Mouse (Mus musculus): Measurements from ENCODE around the gene Ankrd6. TPM values are rescaled to one million over a fixed set of nuclear protein-coding genes. Genes with fewer than 3 reads are reported as not detected.

Ankrd6 gene
- polyA plus RNA-seq, 1 experiment from 2014 or later, result 12.7 TPM

DNA sequence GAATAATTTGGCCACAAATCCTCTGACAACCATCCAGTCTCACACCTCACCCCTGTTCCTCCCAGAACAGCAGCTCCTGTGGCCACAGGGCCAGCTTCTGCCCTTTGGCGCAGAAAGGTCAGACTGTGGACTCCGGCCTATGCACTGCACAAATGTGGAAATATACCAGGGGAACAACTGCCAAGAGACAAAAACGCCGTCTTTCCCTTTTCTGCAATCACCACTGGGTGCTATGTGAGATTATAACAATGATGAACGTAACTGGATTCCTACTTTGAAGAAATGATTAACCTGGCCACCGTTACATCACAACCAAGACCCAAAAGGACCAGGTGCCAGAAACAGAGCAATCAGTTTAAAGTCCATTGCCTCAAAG, 85.8 kb downstream of the Ankrd6 start:
- WGBS, result 84% methylated on average over 6 of the region's 6 CpGs
- no peak for ATAC-seq (ENCODE audit: insufficient number of reproducible peaks, insufficient read depth, low FRiP score, low TSS enrichment)
- no peak overlapping the region for H3K27ac ChIP-seq
- no peaks in the 10 kb centered on the region for H3K27me3 ChIP-seq
- H3K4me1 ChIP-seq, result peaks cover 21% of the 10 kb centered on the region
- no peak overlapping the region for H3K4me3 ChIP-seq
- H3K9me3 ChIP-seq, result no peaks in the 10 kb centered on the region
- no peak overlapping the region for H3K4me2 ChIP-seq (replicated peaks)
- H3K9ac ChIP-seq, result no peak overlapping the region
- H3K36me3 ChIP-seq, result no peaks in the 10 kb centered on the region

DNA sequence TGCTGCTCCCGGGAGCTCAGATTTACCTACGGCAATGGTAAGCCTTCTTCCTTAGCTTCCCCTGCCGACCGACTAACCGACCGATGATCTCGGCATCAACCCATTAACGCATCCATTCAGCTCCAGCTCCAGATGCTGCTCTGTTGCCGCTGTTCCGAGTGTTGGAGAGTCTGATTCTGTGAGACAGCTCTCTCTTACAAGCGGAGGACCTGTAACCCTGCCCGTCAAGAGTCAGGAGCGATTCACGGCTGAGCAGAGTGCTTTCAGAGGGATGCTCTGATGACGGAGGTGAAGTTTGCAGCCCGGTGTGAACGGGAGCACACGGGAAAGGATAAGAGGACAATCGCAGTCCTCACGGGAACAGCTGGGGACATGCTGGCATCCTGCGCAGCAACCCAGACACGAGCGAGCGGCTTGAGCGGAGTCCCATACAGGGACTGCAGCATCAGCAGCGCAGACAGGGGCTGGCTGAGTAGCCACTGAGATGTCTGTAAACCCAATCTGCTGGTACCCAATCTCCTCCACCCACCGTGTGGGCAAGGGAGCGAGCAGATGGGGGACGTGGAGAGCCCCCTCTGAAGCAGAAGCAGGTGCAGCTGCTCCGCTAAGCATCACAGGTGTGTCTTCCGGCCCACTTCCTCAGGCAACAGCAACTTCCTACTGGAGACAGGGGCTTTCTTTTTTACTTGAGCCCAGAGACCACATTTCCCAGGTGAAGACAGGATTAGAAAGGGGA, 86.3 kb downstream of the Ankrd6 start:
- Histone ChIP-seq H3K27me3 (no peaks in the 10 kb centered on the region), H3K4me1 (peaks cover 21% of the 10 kb centered on the region), H3K4me3 (peak overlapping the region; percentile 11; the same call in 1 of the 2 replicates), H3K4me2 (replicated peaks) (peak overlapping the region; percentile 42), H3K9me3 (no peaks in the 10 kb centered on the region), H3K9ac (peak overlapping the region; percentile 36; the same call in 1 of the 2 replicates), H3K27ac (no peak overlapping the region; the same call in 1 of the 2 replicates), H3K36me3 (no peaks in the 10 kb centered on the region)
- ATAC-seq (ENCODE audit: insufficient number of reproducible peaks, insufficient read depth, low FRiP score, low TSS enrichment), result no peak
- 46% methylated on average over 31 of the region's 31 CpGs for WGBS

DNA sequence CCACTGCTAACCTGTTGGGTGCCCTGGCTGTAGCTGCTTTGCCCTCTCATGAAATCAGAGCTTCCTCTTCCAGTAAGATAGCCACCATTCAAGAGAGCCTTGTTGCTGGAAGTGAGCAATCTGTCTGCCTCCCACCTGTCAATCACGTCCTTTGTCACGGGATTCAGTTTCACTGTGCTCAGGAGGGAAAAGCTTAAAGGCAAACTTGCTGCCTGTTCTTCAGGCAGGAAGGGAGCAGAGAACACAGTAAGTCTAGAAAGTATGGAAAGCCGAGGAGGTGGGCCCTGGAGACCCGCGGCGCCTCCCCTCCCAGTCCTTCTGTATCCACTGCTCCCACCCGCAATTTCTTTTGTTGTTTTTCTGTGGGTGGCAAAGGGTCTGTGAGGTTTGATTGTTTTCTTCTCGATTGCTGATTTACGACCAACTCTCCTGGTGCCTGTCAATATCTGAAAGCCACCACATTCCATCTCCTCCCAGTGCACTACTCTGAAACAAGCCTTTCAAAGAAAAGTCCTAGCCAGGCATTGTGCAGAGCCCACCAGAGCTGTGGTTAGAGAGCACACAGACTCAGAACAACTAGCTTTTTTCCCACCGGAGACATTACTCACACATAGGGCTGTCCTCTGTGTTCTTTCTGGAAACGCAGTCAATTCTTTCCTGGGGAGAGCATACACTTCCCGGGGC, 87.1 kb downstream of the Ankrd6 start:
- Histone ChIP-seq H3K9me3 (no peaks in the 10 kb centered on the region), H3K27me3 (no peaks in the 10 kb centered on the region), H3K4me1 (peaks cover 21% of the 10 kb centered on the region), H3K4me2 (replicated peaks) (peak overlapping the region; percentile 42), H3K36me3 (no peaks in the 10 kb centered on the region), H3K9ac (no peak overlapping the region), H3K27ac (peak overlapping the region; percentile 41), H3K4me3 (peak overlapping the region; percentile 11; the same call in 1 of the 2 replicates)
- no peak for ATAC-seq (ENCODE audit: insufficient number of reproducible peaks, insufficient read depth, low FRiP score, low TSS enrichment)
- WGBS, result 18% methylated on average over 12 of the region's 12 CpGs

DNA sequence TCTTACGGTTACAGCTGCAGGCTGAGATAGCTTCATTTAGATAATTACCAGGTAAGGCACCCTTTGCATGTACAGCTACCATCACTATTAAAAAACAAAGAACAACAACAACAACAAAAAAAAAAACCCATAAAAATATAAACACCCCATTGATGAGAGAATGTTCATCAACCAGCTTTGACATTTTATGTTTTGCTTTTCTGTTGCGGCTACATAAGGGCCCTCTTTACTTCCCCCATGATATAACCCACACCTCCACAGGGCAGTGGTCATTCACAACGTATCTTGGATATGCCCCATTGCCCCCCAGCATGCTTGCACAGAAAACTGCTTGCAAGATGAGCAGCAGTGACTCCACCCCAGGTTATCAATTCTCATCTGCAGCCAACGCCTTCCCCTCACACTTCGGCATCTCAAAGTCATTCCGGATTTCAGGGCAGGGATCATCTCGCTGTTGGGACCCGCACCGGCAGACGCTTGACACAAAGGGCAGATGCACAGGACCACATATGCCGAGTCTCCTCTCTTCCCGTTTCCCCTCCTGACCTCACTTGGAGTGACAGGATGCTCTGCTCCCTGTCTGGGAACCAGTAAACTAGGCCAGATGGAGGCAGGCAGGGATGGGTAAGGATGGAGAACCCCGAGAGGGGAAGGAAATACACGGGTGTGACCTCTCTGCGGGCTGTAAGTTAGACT, 87.7 kb downstream of the Ankrd6 start:
- no peaks in the 10 kb centered on the region for H3K27me3 ChIP-seq
- H3K9me3 ChIP-seq, result no peaks in the 10 kb centered on the region
- H3K4me3 ChIP-seq, result no peak overlapping the region
- peak overlapping the region; percentile 42; the same call in 1 of the 2 replicates for H3K4me2 ChIP-seq (replicated peaks)
- peaks cover 21% of the 10 kb centered on the region for H3K4me1 ChIP-seq
- peak overlapping the region; percentile 41 for H3K27ac ChIP-seq
- H3K9ac ChIP-seq, result no peak overlapping the region
- ATAC-seq (ENCODE audit: insufficient number of reproducible peaks, insufficient read depth, low FRiP score, low TSS enrichment), result no peak
- H3K36me3 ChIP-seq, result no peaks in the 10 kb centered on the region
- 42% methylated on average over 15 of the region's 15 CpGs for WGBS

DNA sequence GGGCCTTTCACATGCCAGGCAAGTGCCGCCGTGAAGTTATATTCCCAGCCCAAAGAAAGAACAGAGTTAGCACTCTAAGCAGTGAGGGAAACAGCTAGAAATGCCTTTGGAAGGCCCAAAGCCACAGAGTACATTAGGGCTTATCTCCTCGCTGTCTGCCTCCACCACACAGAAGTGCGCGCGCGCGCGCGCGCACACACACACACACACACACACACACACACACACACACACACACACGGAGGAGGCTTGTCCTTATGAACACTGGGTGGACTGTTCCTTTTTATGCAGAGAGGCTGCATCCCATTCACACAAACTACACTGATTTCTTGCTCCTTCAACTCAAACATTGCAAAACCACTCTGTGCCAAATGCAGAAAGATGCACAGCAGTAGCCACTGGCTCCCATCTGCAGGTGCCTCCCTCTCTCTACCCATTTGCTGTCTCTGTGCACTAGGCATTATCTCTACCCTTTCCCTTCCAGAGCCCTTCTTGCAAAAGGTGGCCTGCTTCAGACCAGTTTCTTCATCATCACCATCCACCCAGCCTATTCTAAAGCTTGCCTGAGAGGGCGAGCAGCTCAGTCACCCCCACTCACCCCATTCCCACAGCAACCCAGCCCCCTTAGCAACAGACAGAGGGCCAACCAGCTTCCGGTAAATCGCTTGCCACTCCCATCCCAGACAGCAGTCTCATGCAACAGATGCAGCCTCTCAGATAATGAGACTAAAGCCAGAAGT, 88.5 kb downstream of the Ankrd6 start:
- Histone ChIP-seq H3K9me3 (no peaks in the 10 kb centered on the region), H3K4me3 (no peak overlapping the region), H3K9ac (no peak overlapping the region), H3K4me1 (peaks cover 21% of the 10 kb centered on the region), H3K4me2 (replicated peaks) (no peak overlapping the region), H3K36me3 (no peaks in the 10 kb centered on the region), H3K27me3 (no peaks in the 10 kb centered on the region), H3K27ac (no peak overlapping the region)
- no peak for ATAC-seq (ENCODE audit: insufficient number of reproducible peaks, insufficient read depth, low FRiP score, low TSS enrichment)
- 77% methylated on average over 15 of the region's 15 CpGs for WGBS

DNA sequence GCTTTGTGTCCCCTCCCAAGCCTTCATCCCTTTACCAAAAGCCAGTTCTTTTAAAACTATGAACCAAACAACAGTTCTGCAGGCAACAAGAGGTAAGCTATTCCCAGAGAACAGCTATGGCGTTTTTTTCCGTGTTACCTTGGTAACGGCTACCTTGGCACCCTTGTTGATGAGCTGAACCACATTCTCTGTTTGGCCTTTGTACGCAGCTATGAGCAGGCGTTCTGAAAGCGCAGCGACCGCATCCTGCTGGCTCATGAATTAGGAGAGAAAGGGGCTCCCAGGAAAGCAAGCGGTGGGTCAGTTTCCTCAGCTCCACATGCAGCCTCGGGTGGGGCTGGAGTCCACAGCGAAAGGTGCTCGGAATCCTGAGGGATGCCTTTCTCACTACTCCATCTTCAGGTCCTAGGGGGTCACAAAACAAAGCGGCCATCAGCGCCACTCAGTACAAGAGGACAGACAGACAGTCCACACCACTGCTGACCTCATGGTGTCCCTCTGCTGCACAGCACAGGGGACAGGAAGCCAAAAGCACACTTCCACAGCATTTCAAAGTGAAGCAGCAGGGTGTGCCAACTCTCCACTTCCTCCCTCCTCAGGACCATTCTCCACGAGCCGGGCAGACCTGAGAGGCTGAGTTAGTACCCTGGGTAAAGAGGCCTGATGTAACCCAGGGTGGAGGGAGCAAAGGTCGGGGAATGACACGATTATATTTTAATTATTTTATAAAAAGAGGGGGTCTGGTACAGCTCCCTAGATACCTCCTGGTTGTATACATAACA, 90.3 kb downstream of the Ankrd6 start:
- 0 out of 2 replicates have a peak, but pooled peaks have one; percentile 29 for ATAC-seq (ENCODE audit: insufficient number of reproducible peaks, insufficient read depth, low FRiP score, low TSS enrichment)
- Histone ChIP-seq H3K36me3 (no peaks in the 10 kb centered on the region), H3K4me2 (replicated peaks) (no peak overlapping the region), H3K9me3 (no peaks in the 10 kb centered on the region), H3K4me3 (no peak overlapping the region), H3K4me1 (peaks cover 21% of the 10 kb centered on the region), H3K27me3 (no peaks in the 10 kb centered on the region), H3K9ac (no peak overlapping the region), H3K27ac (no peak overlapping the region)
- 77% methylated on average over 18 of the region's 18 CpGs for WGBS

DNA sequence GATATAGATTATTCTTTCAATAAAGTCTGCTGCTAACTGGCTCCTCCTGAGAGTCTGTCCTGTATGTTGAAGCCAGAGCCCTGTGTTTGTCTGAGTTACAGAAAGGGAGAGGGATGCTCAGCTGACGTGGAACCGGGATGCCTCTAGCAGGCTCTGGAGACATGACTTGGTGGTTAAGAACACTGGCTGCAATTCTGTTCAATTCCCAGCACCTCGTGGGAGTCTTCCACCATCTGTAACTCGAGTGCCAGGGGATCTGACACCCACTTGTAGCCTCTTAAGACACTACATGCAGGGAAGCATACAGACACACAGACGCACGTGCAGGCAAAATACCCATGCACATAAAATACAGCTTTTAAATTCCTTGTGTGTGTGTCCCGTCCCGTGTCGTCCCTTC, 95.1 kb downstream of the Ankrd6 start:
- Histone ChIP-seq H3K4me3 (no peak overlapping the region), H3K27ac (no peak overlapping the region), H3K9me3 (no peaks in the 10 kb centered on the region), H3K9ac (no peak overlapping the region), H3K4me2 (replicated peaks) (no peak overlapping the region), H3K27me3 (no peaks in the 10 kb centered on the region), H3K4me1 (no peaks in the 10 kb centered on the region), H3K36me3 (no peaks in the 10 kb centered on the region)
- no peak for ATAC-seq (ENCODE audit: insufficient number of reproducible peaks, insufficient read depth, low FRiP score, low TSS enrichment)
- WGBS, result 76% methylated on average over 9 of the region's 9 CpGs

DNA sequence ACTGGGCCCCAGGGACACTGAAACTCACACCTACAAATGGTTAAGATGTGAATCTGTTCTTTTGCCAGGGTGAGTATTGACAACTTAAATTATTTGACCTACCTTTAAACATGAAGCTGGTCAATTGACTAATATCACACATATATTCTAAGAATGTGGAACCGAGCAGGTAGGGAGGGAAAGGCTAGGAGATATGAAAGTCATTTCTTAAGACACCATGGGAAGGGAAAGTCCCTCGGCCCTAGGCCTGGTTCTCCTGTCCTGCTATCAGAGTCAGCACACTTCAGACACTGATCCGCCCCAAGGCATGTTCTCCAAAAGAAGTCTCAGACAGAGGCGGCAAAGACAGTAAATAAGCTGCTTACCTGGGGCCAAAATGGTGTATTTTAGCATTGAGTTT, 95.7 kb downstream of the Ankrd6 start:
- no peak overlapping the region for H3K4me2 ChIP-seq (replicated peaks)
- H3K27me3 ChIP-seq, result no peaks in the 10 kb centered on the region
- no peaks in the 10 kb centered on the region for H3K4me1 ChIP-seq
- WGBS, result 72% methylated on average over 4 of the region's 4 CpGs
- H3K9ac ChIP-seq, result no peak overlapping the region
- no peak for ATAC-seq (ENCODE audit: insufficient number of reproducible peaks, insufficient read depth, low FRiP score, low TSS enrichment)
- H3K9me3 ChIP-seq, result no peaks in the 10 kb centered on the region
- H3K4me3 ChIP-seq, result no peak overlapping the region
- no peak overlapping the region for H3K27ac ChIP-seq
- H3K36me3 ChIP-seq, result no peaks in the 10 kb centered on the region

DNA sequence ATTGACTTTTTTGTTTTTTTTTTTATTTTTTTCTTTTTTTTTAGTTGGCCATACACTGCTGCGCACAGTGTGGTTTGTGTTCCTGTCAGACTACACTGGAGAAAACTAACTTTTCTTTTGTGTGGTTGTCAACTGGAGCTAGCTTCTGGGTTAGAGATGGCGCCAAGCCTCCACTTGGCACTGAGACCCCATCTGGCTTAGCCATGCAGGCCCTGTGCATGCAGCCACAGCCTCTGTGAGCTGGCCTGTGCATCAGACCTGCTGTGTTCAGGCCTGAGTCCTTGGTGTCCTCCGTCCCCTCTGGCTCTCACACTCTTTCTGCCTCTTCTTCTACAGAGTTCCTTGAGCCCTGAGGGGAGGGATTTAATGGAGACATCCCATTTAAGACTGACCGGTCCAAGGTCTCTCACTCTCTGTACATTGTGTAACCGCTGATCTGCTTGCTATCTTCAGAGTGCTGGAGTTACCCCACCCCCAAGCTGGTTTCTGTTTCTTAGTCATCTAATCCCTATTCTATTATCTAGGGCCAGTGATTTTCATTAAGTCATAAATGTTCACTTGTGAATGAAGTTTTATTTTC, 96.9 kb downstream of the Ankrd6 start:
- no peaks in the 10 kb centered on the region for H3K36me3 ChIP-seq
- no peaks in the 10 kb centered on the region for H3K9me3 ChIP-seq
- H3K27me3 ChIP-seq, result no peaks in the 10 kb centered on the region
- 76% methylated on average over 5 of the region's 5 CpGs for WGBS
- H3K4me3 ChIP-seq, result no peak overlapping the region
- ATAC-seq (ENCODE audit: insufficient number of reproducible peaks, insufficient read depth, low FRiP score, low TSS enrichment), result no peak
- no peak overlapping the region for H3K9ac ChIP-seq
- H3K4me2 ChIP-seq (replicated peaks), result no peak overlapping the region
- H3K27ac ChIP-seq, result no peak overlapping the region
- no peaks in the 10 kb centered on the region for H3K4me1 ChIP-seq

DNA sequence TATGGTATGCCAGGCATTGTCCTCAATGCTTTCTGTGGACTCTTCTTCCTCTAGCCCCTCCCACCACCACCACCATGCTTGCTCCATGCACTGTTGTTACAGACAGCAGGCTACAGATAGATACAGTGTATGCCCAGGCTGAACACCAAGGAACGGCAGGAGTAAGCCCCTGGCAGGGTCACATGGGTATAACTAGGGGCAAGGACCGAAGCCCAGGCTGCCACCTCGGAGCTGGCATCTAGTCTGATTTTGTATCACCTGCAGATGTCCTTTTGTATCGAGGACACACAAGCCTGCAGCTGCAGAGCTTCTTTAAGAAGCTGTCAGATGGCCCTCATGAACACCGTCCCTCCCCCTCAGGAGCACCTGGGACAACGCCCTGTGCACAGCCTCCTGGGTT, 97.8 kb downstream of the Ankrd6 start:
- Histone ChIP-seq H3K4me3 (no peak overlapping the region), H3K36me3 (no peaks in the 10 kb centered on the region), H3K27ac (no peak overlapping the region), H3K27me3 (no peaks in the 10 kb centered on the region), H3K9me3 (no peaks in the 10 kb centered on the region), H3K4me1 (no peaks in the 10 kb centered on the region), H3K4me2 (replicated peaks) (no peak overlapping the region), H3K9ac (no peak overlapping the region)
- no peak for ATAC-seq (ENCODE audit: insufficient number of reproducible peaks, insufficient read depth, low FRiP score, low TSS enrichment)
- WGBS, result 78% methylated on average over 6 of the region's 6 CpGs

Data from embryonic facial prominence, embryonic 12.5 days (tissue).